Mouse (Mus musculus) midbrain, embryonic 13.5 days (tissue): ENCODE measurements at regions not wholly inside any gene's neighbourhood (a gene's known extent, or its start where the extent isn't known, plus 50 kb on each side); places are given as distances from the start of the nearest gene placed in this dataset.
A peak's percentile ranks its signal among the peaks of the same experiment; 100 is the strongest.

Experiments used
- ATAC-seq: fragments of 200-750 bp; cut with Nextera tagmentation; 2 replicates; pipeline ENCODE4 v1.8.0; 2017; ENCODE audit warnings: mild to moderate bottlenecking, moderate TSS enrichment, moderate library complexity
- H3K27ac ChIP-seq: fragments of 300-500 bp; sonication (generic); 2 replicates; pipeline ENCODE4 v1.5.1; 2015; ENCODE audit warnings: inconsistent platforms, mild to moderate bottlenecking, moderate library complexity
- H3K27me3 ChIP-seq: fragments of 300-500 bp; sonication (generic); 2 replicates; pipeline ENCODE4 v1.6.1; 2015; ENCODE audit warnings: mild to moderate bottlenecking, inconsistent platforms
- H3K36me3 ChIP-seq: fragments of 300-500 bp; sonication (generic); 2 replicates; pipeline ENCODE4 v1.6.1; 2015; ENCODE audit warnings: mild to moderate bottlenecking, inconsistent platforms
- H3K4me1 ChIP-seq: fragments of 300-500 bp; sonication (generic); replicated peaks from 2 replicates; pipeline ENCODE4 v1.6.1; 2015; ENCODE audit warnings: inconsistent platforms
- H3K4me2 ChIP-seq: fragments of 300-500 bp; sonication (generic); replicated peaks from 2 replicates; pipeline ENCODE4 v1.6.1; 2015; ENCODE audit warnings: moderate library complexity, mild to moderate bottlenecking, inconsistent platforms
- H3K4me3 ChIP-seq: fragments of 300-500 bp; sonication (generic); replicated peaks from 2 replicates; pipeline ENCODE4 v1.5.1; 2015; ENCODE audit warnings: mild to moderate bottlenecking, inconsistent platforms
- H3K9ac ChIP-seq: fragments of 300-500 bp; sonication (generic); replicated peaks from 2 replicates; pipeline ENCODE4 v1.6.1; 2015; ENCODE audit warnings: mild to moderate bottlenecking, inconsistent platforms
- H3K9me3 ChIP-seq: fragments of 300-500 bp; sonication (generic); 2 replicates; pipeline ENCODE4 v1.6.1; 2016; ENCODE audit warnings: mild to moderate bottlenecking, inconsistent platforms
- WGBS: fragments of 180-500 bp; shearing (Covaris S2); methylation state at CpG from one replicate; pipeline ENCODE4 v1.1.7; 2015; 5-methylcytosine and 5-hydroxymethylcytosine counted together

DNA sequence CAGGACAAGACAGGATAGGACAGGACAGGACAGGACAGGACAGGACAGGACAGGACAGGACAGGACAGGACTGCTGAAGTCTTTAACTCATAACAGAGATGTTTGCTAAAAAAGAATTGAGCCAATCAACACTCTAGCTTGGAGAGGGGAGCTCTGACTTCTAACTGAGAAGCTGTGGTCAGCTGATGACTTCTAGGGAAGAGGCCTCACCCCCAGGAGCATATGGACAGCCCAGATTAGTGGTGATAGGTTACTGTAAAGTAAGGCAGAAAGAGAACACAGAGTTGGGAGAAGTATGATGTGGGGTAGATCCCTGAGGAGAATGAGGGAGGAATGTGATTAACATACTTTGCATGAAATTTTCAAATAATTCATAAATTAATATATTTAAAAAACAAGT, 254.3 kb upstream of the Veph1 start:
- H3K4me2 ChIP-seq, result no peak overlapping the region
- H3K9ac ChIP-seq, result no peak overlapping the region
- no peaks in the 10 kb centered on the region for H3K4me1 ChIP-seq
- H3K27ac ChIP-seq, result no peak overlapping the region
- no peaks in the 10 kb centered on the region for H3K27me3 ChIP-seq
- ATAC-seq, result no peak
- H3K36me3 ChIP-seq, result no peaks in the 10 kb centered on the region
- H3K9me3 ChIP-seq, result no peaks in the 10 kb centered on the region
- no peak overlapping the region for H3K4me3 ChIP-seq

DNA sequence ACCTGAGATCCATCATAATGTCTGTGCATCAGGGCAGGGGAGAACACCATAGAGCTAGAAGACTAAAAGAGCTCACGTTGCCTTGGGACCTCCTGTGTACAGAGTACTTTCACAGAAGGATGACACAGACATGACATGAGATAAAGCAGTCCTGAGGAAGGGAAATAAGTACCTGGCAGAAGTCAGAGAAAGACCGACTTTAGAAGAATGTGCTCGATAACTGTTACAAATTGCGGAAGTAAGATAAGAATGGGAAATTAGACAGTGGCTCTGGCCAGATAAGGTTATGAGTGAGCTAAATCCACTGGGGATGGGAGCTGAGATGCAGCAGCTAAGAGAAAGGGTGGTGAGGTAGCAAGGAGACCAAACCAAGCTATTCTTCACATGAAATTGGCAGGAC, 249.9 kb upstream of the Veph1 start:
- Histone ChIP-seq H3K36me3 (no peaks in the 10 kb centered on the region), H3K27ac (no peak overlapping the region), H3K4me1 (no peaks in the 10 kb centered on the region), H3K4me3 (no peak overlapping the region), H3K9me3 (peaks cover 5% of the 10 kb centered on the region; the same call in 1 of the 2 replicates), H3K4me2 (no peak overlapping the region), H3K27me3 (no peaks in the 10 kb centered on the region), H3K9ac (no peak overlapping the region)
- no peak for ATAC-seq
- 90% methylated on average over 4 of the region's 4 CpGs for WGBS

DNA sequence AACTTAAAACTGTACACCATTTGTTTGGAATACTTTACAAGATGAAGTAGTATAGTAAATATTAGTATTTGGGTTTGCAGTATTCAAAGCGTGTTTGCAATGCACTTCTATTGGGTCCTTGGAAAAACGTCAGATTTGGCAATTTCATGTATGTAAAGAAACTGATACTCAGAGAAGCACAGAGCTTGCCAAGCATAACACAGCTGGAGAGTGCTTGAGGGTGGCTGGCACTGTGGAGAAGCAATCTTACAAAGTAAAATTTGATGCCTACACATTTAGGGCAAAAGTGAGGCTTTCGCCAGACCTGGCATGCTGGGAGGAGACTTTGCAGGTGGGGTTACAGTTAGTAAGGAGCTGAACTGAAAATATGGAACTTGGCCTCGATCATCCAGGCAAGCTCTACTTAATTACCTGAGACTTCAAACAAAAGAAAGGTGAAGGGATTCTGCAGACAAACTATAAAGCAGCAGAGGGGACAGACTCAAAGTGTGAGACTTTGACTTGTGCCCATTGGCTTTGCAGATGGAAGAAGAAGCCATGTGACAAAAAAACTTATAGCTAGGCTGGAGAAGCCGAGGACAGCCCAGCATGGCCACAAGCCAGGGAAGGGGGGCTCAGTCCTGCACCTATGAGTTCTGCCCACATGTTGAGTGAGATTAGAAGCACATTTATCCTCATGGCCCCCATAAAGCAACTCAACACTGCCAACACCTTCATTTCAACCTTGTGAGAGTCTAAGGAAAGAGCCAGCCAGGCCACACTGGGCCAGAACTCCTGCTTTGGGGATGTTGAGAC, 247.7 kb upstream of the Veph1 start:
- H3K36me3 ChIP-seq, result no peaks in the 10 kb centered on the region
- no peak overlapping the region for H3K27ac ChIP-seq
- ATAC-seq, result no peak
- H3K9me3 ChIP-seq, result peaks cover 5% of the 10 kb centered on the region; the same call in 1 of the 2 replicates
- H3K9ac ChIP-seq, result no peak overlapping the region
- H3K4me1 ChIP-seq, result peaks cover under 1% of the 10 kb centered on the region
- H3K27me3 ChIP-seq, result no peaks in the 10 kb centered on the region
- H3K4me3 ChIP-seq, result no peak overlapping the region
- no peak overlapping the region for H3K4me2 ChIP-seq
- WGBS, result 91% methylated on average over 5 of the region's 5 CpGs

DNA sequence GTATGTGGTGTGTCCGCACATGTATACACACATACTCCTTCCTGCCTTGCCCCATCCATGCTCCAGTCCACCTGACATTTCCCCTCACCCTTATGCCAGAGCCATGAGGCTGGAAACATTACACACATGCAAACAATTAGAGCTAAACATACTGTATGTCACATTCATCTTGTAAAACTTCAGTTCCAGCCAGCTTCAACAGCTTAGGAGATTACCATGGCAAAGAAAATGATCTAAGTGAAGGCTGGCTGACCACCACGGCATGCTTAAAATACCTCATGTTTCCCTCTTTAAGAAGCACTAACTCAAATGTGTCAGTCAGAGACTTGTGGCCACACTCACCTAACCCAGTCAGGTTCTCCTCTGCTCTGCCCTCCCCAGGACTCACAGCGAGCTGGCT, 246.2 kb upstream of the Veph1 start:
- no peak for ATAC-seq
- no peak overlapping the region for H3K27ac ChIP-seq
- no peaks in the 10 kb centered on the region for H3K27me3 ChIP-seq
- peaks cover 5% of the 10 kb centered on the region; the same call in 1 of the 2 replicates for H3K9me3 ChIP-seq
- WGBS, result 84% methylated on average over 3 of the region's 3 CpGs
- no peak overlapping the region for H3K4me3 ChIP-seq
- no peaks in the 10 kb centered on the region for H3K36me3 ChIP-seq
- H3K4me2 ChIP-seq, result no peak overlapping the region
- peaks cover 12% of the 10 kb centered on the region for H3K4me1 ChIP-seq
- H3K9ac ChIP-seq, result no peak overlapping the region

DNA sequence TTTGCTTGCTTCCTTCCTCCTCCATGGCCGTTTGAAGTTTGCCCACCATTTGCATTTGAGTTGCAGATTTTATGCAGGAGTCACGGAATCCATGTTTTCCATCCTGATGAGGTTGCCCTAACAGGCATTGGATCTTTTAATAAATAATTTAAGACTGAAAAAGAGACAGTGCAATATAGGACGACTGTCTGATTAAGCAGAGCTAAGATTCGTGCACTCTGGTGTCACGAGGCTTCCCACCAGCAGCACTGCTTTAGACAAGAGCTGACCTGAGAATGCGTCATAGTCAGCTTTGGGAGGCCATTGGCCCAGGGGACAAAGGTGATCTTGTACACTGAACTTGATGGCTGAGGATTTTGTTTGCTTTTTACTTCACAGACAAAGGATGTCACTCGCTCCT, 241.3 kb upstream of the Veph1 start:
- Histone ChIP-seq H3K9ac (no peak overlapping the region), H3K4me3 (no peak overlapping the region), H3K9me3 (peaks cover 5% of the 10 kb centered on the region; the same call in 1 of the 2 replicates), H3K36me3 (no peaks in the 10 kb centered on the region), H3K4me2 (peak overlapping the region; percentile 17; the same call in 1 of the 2 replicates), H3K27ac (peak overlapping the region; percentile 79), H3K27me3 (no peaks in the 10 kb centered on the region), H3K4me1 (peaks cover 35% of the 10 kb centered on the region)
- ATAC-seq, result peak; percentile 69
- WGBS, result 29% methylated on average over 7 of the region's 7 CpGs

DNA sequence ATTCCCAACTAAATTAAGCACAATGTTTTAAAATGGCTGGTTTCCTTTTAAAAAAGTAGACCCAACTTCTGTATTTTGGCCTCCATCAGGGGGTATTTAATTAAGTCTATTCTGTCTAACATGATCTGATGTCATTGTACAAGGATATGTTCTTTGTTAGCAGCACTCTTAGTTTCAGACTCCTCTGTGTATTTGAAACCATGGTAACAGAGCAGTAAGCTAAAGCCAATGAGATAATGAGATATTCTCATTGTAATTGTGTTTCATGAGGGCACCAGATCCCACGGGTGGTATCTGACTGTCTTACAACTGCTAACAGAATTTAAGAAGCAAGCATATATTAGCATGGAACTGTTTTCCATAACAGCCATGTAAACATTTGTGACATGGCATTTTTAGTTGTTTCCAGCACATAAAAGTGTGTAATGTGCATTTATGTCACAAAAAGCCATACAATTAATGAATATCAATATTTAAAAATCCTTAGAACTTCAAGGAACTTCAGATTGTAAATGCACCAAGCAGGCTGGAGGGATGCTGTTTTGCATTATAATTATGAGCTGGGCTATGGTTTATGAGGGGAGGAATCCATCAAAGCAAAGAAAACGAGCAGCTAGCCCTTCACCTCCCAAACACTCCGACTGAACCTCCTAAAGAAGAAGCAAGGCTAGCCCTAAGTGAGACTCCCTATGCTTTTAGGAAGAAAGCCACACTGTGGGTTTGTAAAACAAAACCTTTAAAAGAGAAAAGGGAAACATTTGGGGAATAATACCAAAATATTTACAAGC, 240.7 kb upstream of the Veph1 start:
- peak; percentile 92 for ATAC-seq
- peak overlapping the region; percentile 17; the same call in 1 of the 2 replicates for H3K4me2 ChIP-seq
- H3K27ac ChIP-seq, result peak overlapping the region; percentile 83

DNA sequence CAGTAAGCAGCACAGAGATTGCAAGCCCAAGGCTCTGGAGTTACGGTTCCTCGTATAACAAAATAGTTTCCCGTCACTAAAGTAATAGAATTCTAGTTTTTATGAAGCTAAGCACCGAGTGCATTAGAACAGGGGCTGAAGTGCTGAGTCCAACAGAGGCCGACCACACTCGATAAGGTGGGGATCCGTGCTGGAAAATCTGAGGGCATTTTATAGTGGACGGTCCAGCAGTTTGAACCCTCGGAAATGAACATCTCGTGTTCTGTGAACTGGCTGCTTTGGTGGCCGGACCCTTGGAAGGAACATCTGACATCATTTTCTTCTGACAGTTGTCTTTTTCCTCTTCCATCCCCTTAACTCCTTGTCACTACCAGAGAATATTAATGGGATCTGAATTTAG, 240.0 kb upstream of the Veph1 start:
- 58% methylated on average over 11 of the region's 11 CpGs for WGBS
- Histone ChIP-seq H3K4me1 (peaks cover 35% of the 10 kb centered on the region), H3K27ac (peak overlapping the region; percentile 83)

More for the DNA sequence above, 240.7 kb upstream of the Veph1 start:
- Histone ChIP-seq H3K9me3 (peaks cover 5% of the 10 kb centered on the region; the same call in 1 of the 2 replicates), H3K9ac (no peak overlapping the region), H3K36me3 (no peaks in the 10 kb centered on the region), H3K4me1 (peaks cover 35% of the 10 kb centered on the region), H3K4me3 (no peak overlapping the region), H3K27me3 (no peaks in the 10 kb centered on the region)
- WGBS, result 4% methylated on average over 3 of the region's 3 CpGs

DNA sequence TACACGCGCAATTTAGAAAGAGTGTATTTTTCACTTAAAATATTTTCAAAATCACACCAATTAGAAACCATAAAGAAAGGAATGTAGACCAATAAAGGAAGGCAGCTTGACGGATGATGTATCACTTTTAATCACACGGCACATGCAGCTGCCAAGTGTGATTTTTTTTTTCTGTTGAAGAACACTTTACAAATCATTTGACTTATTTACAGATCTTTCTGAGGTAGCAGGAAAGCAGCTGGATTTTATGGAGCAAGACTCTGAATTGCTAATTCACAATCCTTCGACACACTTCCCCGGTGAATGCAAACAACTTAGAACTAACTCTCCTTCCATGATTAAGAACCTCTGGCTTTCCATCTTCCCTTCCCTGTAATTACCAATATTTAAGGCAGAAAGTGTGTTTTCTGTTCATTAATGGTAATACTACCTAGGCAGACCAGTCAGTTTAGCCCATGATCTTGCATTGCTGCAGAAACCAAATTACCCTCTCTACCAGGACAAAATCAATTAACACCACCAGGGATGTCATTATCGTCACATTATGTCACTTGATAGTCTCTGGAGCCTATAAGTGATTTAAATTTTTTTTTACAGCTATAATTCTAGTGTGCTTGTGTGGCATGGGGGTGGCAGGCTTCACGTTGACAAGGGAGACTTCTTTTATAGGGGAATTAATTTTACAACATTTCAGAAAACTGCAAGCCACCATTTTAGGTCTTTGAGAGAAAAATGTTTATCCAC, 239.3 kb upstream of the Veph1 start:
- ATAC-seq, result no peak
- no peak overlapping the region for H3K4me2 ChIP-seq
- H3K27ac ChIP-seq, result peak overlapping the region; percentile 83
- WGBS, result 58% methylated on average over 8 of the region's 8 CpGs
- no peaks in the 10 kb centered on the region for H3K27me3 ChIP-seq
- H3K9ac ChIP-seq, result no peak overlapping the region
- no peaks in the 10 kb centered on the region for H3K36me3 ChIP-seq
- H3K4me3 ChIP-seq, result no peak overlapping the region
- H3K4me1 ChIP-seq, result peaks cover 35% of the 10 kb centered on the region
- no peaks in the 10 kb centered on the region for H3K9me3 ChIP-seq

More for the DNA sequence above, 240.0 kb upstream of the Veph1 start:
- H3K36me3 ChIP-seq, result no peaks in the 10 kb centered on the region
- peak; percentile 47; the same call in 1 of the 2 replicates for ATAC-seq
- H3K4me3 ChIP-seq, result no peak overlapping the region
- no peak overlapping the region for H3K4me2 ChIP-seq
- H3K9ac ChIP-seq, result no peak overlapping the region
- H3K9me3 ChIP-seq, result no peaks in the 10 kb centered on the region
- no peaks in the 10 kb centered on the region for H3K27me3 ChIP-seq

DNA sequence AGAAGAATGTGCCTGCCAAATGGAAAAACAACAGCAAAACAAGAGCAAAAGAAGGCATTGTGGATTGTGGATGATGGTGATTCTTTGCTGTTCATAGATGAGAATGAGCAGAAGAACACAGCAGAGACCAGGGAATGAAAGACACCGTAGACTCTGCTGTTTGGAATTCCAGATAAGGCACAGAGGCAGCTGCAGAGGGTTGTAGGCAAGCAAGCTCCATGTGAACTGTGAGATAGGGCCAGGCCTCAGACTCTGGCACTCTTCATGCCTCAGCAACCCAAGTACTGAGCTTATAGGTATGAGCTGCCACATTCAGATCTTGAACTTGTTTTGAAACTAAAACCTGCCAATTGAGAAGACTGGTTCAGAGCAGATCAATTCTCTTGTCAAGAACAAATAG, 223.3 kb upstream of the Veph1 start:
- 90% methylated on average over 1 of the region's 1 CpGs for WGBS
- H3K27me3 ChIP-seq, result no peaks in the 10 kb centered on the region
- no peak for ATAC-seq

DNA sequence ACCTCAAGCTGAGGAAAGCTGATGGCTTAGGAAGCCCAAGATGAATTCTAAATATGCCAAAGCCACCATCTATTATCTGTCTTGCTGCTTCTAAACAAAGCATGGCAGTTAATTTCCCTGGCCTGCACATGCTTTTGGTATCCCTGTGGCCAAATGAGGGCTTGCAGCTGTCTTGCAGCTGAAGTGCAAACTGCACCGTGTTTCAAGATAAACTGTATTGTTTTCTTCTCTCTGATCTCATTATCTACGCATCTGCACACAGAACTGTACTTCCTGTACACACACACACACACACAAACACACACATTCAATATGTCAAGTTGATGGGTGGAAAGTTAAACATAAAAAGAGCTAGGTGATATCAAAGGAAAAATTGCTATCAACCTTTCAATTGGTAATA, 221.7 kb upstream of the Veph1 start:
- Histone ChIP-seq H3K36me3 (no peaks in the 10 kb centered on the region), H3K4me2 (no peak overlapping the region), H3K27me3 (no peaks in the 10 kb centered on the region), H3K4me1 (0 out of 2 replicates have a peak, but pooled peaks cover 4% of the 10 kb centered on the region), H3K4me3 (no peak overlapping the region), H3K9me3 (0 out of 2 replicates have a peak, but pooled peaks cover 5% of the 10 kb centered on the region), H3K9ac (no peak overlapping the region), H3K27ac (no peak overlapping the region)
- WGBS, result 51% methylated on average over 2 of the region's 2 CpGs
- ATAC-seq, result no peak

More for the DNA sequence above, 223.3 kb upstream of the Veph1 start:
- H3K27ac ChIP-seq, result no peak overlapping the region
- 0 out of 2 replicates have a peak, but pooled peaks cover 4% of the 10 kb centered on the region for H3K4me1 ChIP-seq
- H3K9ac ChIP-seq, result no peak overlapping the region
- H3K4me3 ChIP-seq, result no peak overlapping the region
- H3K4me2 ChIP-seq, result no peak overlapping the region
- H3K36me3 ChIP-seq, result no peaks in the 10 kb centered on the region
- peaks cover 5% of the 10 kb centered on the region; the same call in 1 of the 2 replicates for H3K9me3 ChIP-seq

DNA sequence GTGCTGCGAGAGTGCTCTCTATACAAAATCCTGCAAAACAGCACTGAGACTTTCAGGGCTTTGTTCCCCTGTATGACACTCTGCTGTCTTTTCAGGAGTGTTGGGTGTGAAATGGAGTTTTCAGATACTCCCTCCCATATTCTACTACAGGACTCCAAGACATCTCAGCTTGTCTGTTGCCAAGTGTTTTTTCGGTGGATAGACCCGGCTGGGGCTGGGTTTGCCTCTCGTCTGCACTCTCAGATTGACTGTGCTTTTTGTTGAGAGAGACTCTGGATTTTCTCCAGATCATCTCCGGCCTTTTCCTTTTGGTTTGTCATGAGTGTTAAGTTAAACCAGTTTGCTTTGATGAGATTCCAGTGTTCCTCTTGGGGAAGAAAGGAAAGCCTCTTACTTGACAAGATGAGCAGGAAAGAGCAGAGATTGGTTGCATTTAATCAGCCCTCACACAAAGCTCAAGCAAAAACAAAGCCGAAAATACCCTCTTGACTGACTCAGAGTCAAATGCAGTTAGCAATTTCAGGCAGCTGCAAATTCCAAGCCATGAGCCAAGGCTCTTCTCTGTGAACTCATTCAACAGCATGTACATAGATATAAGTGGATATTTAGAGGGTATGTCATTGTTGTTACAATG, 219.3 kb upstream of the Veph1 start:
- Histone ChIP-seq H3K27me3 (no peaks in the 10 kb centered on the region), H3K4me2 (no peak overlapping the region)
- no peak for ATAC-seq

More for the DNA sequence above, 219.3 kb upstream of the Veph1 start:
- Histone ChIP-seq H3K4me3 (no peak overlapping the region), H3K9me3 (0 out of 2 replicates have a peak, but pooled peaks cover 5% of the 10 kb centered on the region), H3K4me1 (0 out of 2 replicates have a peak, but pooled peaks cover 4% of the 10 kb centered on the region), H3K36me3 (no peaks in the 10 kb centered on the region), H3K27ac (no peak overlapping the region), H3K9ac (no peak overlapping the region)
- WGBS, result 71% methylated on average over 6 of the region's 6 CpGs
